Mouse (Mus musculus) midbrain, embryonic 14.5 days (tissue): ENCODE results near the gene Ptges3l. TPM values are rescaled to one million over a fixed set of nuclear protein-coding genes. Genes with fewer than 3 reads are reported as not detected.
"Not testable (repeated sequence)": the region's sequence is repeated elsewhere in the genome, so short reads cannot be mapped to it uniquely, and the experiment has no call there.

ENCODE experiments used
- ATAC-seq: fragments of 200-750 bp; cut with Nextera tagmentation; 2 replicates; pipeline ENCODE4 v1.8.0; 2017; ENCODE audit warnings: moderate number of reproducible peaks, moderate library complexity; ENCODE audit not compliant: low FRiP score, low TSS enrichment
- DNase-seq: peaks from one replicate; pipeline ENCODE4 v3.0.0-alpha.2; 2015
- H3K27ac ChIP-seq: fragments of 300-500 bp; sonication (generic); replicated peaks from 2 replicates; pipeline ENCODE4 v1.5.1; 2014; ENCODE audit warnings: mild to moderate bottlenecking, low read depth, low read length, moderate library complexity
- H3K27me3 ChIP-seq: fragments of 300-500 bp; sonication (generic); 2 replicates; pipeline ENCODE4 v1.6.1; 2014; ENCODE audit warnings: low read length, control low read depth, mixed read lengths; ENCODE audit not compliant: control insufficient read depth, insufficient read depth
- H3K36me3 ChIP-seq: fragments of 300-500 bp; sonication (generic); 2 replicates; pipeline ENCODE4 v1.6.1; 2014; ENCODE audit warnings: low read length, control low read depth; ENCODE audit not compliant: control insufficient read depth, insufficient read depth
- H3K4me1 ChIP-seq: fragments of 300-500 bp; sonication (generic); 2 replicates; pipeline ENCODE4 v1.6.1; 2014; ENCODE audit warnings: mild to moderate bottlenecking, antibody characterized with exemption, low read length, control low read depth; ENCODE audit not compliant: control insufficient read depth, insufficient read depth
- H3K4me2 ChIP-seq: fragments of 300-500 bp; sonication (generic); 2 replicates; pipeline ENCODE4 v1.6.1; 2014; ENCODE audit warnings: mild to moderate bottlenecking, low read length, moderate library complexity
- H3K4me3 ChIP-seq: fragments of 300-500 bp; sonication (generic); replicated peaks from 2 replicates; pipeline ENCODE4 v1.5.1; 2014; ENCODE audit warnings: low read depth, low read length
- H3K9ac ChIP-seq: fragments of 300-500 bp; sonication (generic); replicated peaks from 2 replicates; pipeline ENCODE4 v1.6.1; 2014; ENCODE audit warnings: mild to moderate bottlenecking, low read length, moderate library complexity
- H3K9me3 ChIP-seq: fragments of 300-500 bp; sonication (generic); 2 replicates; pipeline ENCODE4 v1.6.1; 2016; ENCODE audit warnings: low read length, control low read depth, mixed read lengths; ENCODE audit not compliant: control insufficient read depth
- WGBS: fragments of 180-500 bp; shearing (Covaris S2); extraction: QIAGEN DNeasy Blood & Tissue Kit; methylation state at CpG from one replicate; pipeline ENCODE4 v1.1.7; 2014; 5-methylcytosine and 5-hydroxymethylcytosine counted together
- polyA plus RNA-seq: library from polyadenylated mRNA; unstranded; fragments of >200 nt; fragmentation: Nextera tagmentation; extraction: Ambion mirVana; gene quantifications from 2 replicates; pipeline ENCODE4 v1.2.1, GENCODE M21; 2014

Ptges3l gene
- polyA plus RNA-seq, 1 experiment from 2014 or later, result 1.1 TPM

DNA sequence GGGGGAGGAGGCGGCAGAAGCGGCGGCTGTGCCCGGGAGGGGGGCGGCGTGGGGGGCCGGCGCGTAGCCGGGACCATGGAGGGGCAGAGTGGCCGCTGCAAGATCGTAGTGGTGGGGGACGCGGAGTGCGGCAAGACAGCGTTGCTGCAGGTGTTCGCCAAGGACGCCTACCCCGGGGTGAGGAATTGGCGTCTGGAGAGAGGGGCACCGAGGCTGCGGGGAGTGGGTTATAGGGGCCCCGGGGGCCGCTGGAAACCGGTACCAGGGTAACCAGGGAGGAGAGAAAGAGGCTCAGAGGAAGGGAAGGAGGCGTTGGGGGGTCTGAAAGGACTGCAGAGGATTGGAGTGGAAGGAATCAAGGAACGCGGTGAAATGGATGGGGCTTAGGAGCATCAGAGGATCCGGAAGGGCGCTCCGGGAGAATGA lies 43.1 kb upstream of the Ptges3l start:
- DNase-seq (peak; percentile 68), ATAC-seq (peak; percentile 41)
- H3K27me3 ChIP-seq, result no peaks in the 10 kb centered on the region
- H3K9ac ChIP-seq, result peak overlapping the region; percentile 79
- peak overlapping the region; percentile 85 for H3K27ac ChIP-seq
- H3K36me3 ChIP-seq, result peaks cover 9% of the 10 kb centered on the region
- peak overlapping the region; percentile 81 for H3K4me3 ChIP-seq
- WGBS, result under 1% methylated on average over 31 of the region's 31 CpGs
- peaks cover 32% of the 10 kb centered on the region for H3K4me1 ChIP-seq
- H3K9me3 ChIP-seq, result no peaks in the 10 kb centered on the region
- H3K4me2 ChIP-seq, result peak overlapping the region; percentile 77

DNA sequence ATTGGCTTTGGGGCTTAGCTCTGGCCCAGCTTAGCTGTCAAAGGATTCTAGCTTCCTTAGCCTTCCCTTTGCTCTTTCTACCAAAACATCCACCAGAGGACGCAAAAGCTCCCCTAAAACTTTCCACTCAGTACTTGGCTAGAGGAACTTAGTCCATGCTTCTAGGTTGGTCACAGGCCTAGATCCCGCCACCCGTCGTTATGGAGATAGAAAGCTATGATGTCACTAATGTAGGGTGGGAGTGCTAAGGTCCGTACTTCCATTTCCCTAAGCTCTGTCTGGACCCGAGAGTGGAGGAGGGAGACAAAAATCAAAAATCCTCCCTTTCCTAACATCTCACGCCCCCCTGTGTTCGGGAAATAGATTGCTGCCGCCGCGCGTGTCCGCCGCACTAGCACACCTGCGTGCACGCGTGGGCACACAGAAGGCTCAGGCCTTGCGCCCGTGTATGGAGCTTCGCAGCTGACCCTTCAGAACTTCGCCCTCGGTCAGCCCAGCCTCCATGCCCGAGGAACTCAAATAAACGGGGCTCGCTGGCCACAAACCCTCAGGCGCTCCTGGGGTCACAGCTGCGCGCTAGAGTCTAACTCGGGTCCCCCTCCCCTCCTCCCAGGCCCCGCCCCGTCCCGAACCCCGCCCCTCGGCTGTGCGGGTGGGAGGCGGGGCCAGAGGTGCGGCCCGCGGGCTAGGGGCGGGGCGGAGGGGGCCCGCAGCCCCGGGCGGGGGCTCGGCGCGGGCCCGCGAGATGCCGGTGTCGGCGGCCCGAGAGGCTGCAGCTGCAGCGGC lies 42.5 kb upstream of the Ptges3l start:
- WGBS, result under 1% methylated on average over 54 of the region's 54 CpGs
- peak overlapping the region; percentile 81 for H3K4me3 ChIP-seq

DNA sequence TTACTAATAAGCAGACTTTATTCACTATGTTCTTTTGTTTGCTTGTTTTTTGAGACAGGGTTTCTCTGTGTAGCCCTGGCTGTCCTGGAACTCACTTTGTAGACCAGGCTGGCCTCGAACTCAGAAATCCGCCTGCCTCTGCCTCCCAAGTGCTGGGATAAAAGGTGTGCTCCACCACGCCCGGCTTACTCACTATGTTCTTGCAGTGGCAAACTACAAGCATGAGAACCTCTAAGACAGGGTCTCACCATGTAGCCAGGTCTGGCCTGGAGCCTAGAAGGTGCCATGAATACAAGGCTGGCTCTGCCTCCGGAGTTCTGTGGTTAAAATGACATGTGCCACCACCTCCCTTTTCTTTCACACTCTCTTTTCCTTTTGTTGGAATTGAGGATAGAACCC lies 41.4 kb upstream of the Ptges3l start:
- peaks cover 45% of the 10 kb centered on the region for H3K4me1 ChIP-seq
- H3K27me3 ChIP-seq, H3K9ac ChIP-seq, DNase-seq, H3K9me3 ChIP-seq, H3K27ac ChIP-seq, ATAC-seq: not testable (repeated sequence)
- 57% methylated on average over 5 of the region's 5 CpGs for WGBS
- H3K36me3 ChIP-seq, result peaks cover 24% of the 10 kb centered on the region
- peak overlapping the region; percentile 76 for H3K4me2 ChIP-seq
- H3K4me3 ChIP-seq, result peak overlapping the region; percentile 98

More for the DNA sequence above, 42.5 kb upstream of the Ptges3l start:
- DNase-seq (peak; percentile 91), ATAC-seq (peak; percentile 77)
- H3K4me1 ChIP-seq, result peaks cover 37% of the 10 kb centered on the region
- no peaks in the 10 kb centered on the region for H3K9me3 ChIP-seq
- H3K27ac ChIP-seq, result peak overlapping the region; percentile 85
- no peaks in the 10 kb centered on the region for H3K27me3 ChIP-seq
- peak overlapping the region; percentile 77 for H3K4me2 ChIP-seq
- peak overlapping the region; percentile 79 for H3K9ac ChIP-seq
- peaks cover 13% of the 10 kb centered on the region for H3K36me3 ChIP-seq

DNA sequence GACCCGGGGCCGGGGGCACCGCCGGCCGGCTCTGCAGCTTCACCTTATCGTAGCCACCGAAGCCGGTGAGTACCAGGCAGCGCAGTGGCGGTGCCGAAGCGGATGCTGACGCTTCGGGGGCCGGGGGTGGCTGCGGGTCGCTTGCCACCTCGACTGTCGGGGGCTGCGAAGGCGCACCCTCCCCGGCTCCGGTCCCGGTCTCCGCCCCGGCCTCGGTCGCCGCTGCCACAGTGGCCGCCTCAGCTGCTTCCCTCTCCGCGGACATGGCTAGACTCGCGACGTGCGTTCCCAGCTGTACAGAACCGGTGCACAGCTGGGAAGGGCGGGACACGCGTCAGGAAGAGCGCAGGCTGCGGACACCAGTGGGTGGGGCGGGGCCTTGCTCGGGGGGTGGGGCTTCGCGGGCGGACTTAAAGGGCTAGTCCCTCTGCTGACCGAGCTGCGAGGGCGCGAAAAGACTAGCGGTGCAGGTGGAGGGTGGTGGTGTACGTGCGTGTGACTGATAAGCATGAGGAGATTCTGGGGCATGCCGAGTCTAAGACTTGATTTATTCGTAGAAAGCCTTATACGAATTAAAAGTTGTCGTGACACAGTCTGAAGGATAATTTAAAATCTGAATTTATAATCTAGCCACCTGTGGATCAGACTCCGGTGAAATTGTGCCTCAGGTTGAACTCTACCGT lies 40.9 kb upstream of the Ptges3l start, which contains the start of gene Vat1:
Gene Vat1, minus strand, starts transcription at position 362 of the 683 bp plus-strand sequence.
- Histone ChIP-seq H3K4me3 (peak within 1 kb of the TSS; percentile 98), H3K27me3 (no peaks in the 10 kb centered on the region), H3K36me3 (peaks cover 27% of the 10 kb centered on the region), H3K4me2 (peak within 1 kb of the TSS; percentile 77), H3K9me3 (no peaks in the 10 kb centered on the region), H3K4me1 (peaks cover 45% of the 10 kb centered on the region), H3K27ac (peak within 1 kb of the TSS; percentile 91), H3K9ac (peak within 1 kb of the TSS; percentile 90)
- DNase-seq (peak; percentile 90), ATAC-seq (peak; percentile 62)
- 1% methylated on average over 60 of the region's 60 CpGs for WGBS

DNA sequence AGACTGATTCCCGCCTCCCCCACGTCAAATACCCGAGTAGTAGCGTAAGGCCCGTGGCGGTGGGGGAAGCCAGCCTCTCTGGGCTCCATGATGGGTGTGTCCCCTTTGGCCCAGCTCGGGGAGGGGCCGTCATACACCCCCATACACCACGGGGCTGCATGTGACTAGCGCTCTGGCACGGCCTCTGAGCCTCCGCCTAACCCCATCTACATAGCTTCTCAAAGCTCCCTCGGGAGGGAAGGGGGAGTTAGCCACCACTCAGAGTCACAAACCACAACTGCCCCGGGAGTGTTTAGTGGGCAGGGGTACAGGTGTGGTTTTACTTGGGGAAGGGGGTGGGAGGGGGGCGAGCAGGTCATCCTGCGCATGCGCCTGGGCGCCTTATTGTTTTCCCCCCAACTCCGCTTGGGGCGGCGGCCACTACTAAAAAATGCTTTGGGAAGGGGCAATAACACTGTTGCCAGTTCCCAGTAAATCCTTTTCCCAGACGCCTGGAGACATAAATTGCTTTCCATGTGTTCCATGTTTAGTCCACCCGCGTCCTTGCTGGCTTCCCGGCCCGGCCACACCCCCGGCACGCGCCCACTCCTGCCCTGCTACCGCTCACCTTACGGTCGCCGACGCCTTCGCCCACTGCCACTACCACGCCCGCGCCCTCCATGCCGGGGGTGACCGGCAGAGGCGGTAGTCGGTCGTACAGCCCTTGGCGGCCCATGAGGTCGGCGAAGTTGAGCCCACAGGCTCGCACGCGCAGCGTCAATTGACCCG lies 40.2 kb upstream of the Ptges3l start:
- Histone ChIP-seq H3K27me3 (no peaks in the 10 kb centered on the region), H3K4me1 (peaks cover 45% of the 10 kb centered on the region), H3K4me2 (peak overlapping the region; percentile 76), H3K4me3 (peak overlapping the region; percentile 98), H3K9ac (peak overlapping the region; percentile 90), H3K9me3 (no peaks in the 10 kb centered on the region), H3K36me3 (peaks cover 27% of the 10 kb centered on the region), H3K27ac (peak overlapping the region; percentile 91)
- 1% methylated on average over 51 of the region's 51 CpGs for WGBS
- peak; percentile 84 for DNase-seq
- peak; percentile 41 for ATAC-seq

DNA sequence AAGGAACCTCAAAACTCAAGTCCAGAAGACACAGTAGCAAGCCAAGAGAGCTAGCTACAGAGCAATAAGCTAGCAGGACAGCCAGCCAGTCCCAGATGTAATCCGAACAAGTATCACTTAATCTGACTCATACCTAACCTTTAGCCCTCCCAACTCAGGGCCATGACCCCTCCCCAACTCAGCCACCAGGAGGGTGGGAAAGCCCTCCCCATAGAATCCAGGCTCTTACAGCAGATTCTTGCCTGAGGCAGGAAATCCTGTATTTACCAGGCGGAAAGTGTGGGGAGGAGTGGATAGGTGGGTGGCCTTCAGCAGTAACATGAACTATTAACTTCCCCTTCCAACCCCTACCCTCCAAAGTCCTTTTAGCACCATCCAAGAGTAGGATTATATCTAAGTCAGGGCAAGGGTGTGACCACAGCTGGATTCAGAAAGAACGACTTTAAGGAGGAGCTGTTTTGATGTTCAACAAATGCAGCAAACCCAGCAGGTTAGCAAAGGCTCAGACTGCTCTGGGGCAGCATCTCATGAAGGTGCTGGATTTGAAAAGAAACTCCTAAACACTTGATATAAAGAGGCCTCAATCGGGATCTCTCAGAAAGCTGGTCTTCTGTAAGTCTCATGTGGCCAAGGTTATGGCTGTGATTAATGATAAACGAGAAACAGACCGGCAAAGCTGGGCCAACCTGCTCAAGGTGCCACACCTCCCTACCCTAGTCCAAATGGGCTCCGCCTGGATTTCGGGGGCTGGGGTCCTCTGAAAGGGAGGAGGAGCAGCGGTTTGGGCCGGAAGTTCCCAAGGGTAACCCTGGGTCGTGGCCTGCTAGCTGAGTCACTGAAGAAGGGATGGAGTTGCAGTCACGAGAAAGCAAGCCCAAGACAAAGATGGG lies 39.3 kb upstream of the Ptges3l start, which contains the start of gene Rnd2:
Gene Rnd2, plus strand, starts transcription at position 789 of the 890 bp plus-strand sequence.
- ATAC-seq (no peak), DNase-seq (no peak)
- Histone ChIP-seq H3K27ac (peak within 1 kb of the TSS; percentile 91), H3K4me2 (peak within 1 kb of the TSS; percentile 76), H3K36me3 (peaks cover 35% of the 10 kb centered on the region), H3K9ac (peak within 1 kb of the TSS; percentile 90), H3K9me3 (no peaks in the 10 kb centered on the region), H3K4me3 (peak within 1 kb of the TSS; percentile 98), H3K4me1 (peaks cover 45% of the 10 kb centered on the region), H3K27me3 (no peaks in the 10 kb centered on the region)
- WGBS, result 17% methylated on average over 12 of the region's 12 CpGs

DNA sequence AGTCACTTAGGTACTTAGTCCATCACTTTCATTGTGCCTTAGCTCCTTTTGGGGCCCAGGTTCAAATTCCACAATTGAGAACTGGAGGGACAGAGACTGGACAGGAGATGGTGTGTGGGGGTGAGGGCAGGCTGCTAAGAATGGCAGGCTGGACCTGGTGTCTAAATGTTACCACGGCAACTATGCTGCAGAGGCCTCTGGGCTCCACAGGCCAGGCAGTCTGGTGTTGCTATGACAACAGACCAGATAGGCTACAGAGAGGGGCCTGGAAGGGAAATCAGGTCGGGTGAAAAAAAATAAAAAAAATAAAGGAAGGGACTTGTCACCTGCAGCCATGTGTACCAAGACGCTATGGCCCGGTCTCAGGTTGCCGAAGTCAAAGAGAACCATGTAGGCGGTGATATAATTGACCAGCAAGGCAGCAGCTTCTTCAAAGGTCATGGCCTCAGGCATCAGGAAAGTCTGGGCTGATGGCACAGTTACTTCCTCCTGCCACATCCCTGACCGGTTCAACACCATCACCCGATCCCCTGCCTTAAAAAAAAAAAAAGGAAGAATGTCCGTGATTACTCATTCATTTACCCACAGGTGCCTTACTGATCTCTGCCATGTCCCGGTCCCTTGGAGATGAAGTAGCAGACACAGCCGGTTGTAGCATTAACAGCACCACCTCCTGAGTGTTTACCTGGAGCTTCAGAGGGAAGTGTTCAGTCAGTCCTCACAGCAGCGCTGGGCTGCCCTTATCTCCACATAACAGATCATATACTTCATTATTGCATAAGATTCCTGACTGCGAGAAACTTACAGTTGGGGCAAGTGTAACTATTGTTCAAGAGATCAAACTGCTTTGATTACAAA lies 37.7 kb upstream of the Ptges3l start:
- peak; percentile 77 for DNase-seq
- H3K4me2 ChIP-seq, result peak overlapping the region; percentile 76
- peak overlapping the region; percentile 98 for H3K4me3 ChIP-seq
- peak overlapping the region; percentile 4; the same call in 1 of the 2 replicates for H3K9ac ChIP-seq
- H3K27me3 ChIP-seq, result no peaks in the 10 kb centered on the region
- ATAC-seq, result no peak
- H3K9me3 ChIP-seq, result no peaks in the 10 kb centered on the region
- 18% methylated on average over 13 of the region's 13 CpGs for WGBS
- peaks cover 52% of the 10 kb centered on the region for H3K36me3 ChIP-seq
- H3K27ac ChIP-seq, result peak overlapping the region; percentile 52
- H3K4me1 ChIP-seq, result peaks cover 39% of the 10 kb centered on the region
